Mouse (Mus musculus): ENCODE measurements at regions not wholly inside any gene's neighbourhood (a gene's known extent, or its start where the extent isn't known, plus 50 kb on each side); places are given as distances from the start of the nearest gene placed in this dataset.

GRCm38 (mm10) chr3:51160625-51161024 is 63.6 kb upstream of the Noct start:
- Histone ChIP-seq H3K27me3 (no peaks in the 10 kb centered on the region), H3K9ac (replicated peaks) (no peak overlapping the region), H3K4me2 (replicated peaks) (no peak overlapping the region), H3K4me3 (replicated peaks) (no peak overlapping the region), H3K4me1 (replicated peaks) (peaks cover 23% of the 10 kb centered on the region), H3K9me3 (no peaks in the 10 kb centered on the region), H3K36me3 (no peaks in the 10 kb centered on the region), H3K27ac (no peak overlapping the region; the same call in 1 of the 2 replicates)
- WGBS = 89% methylated on average over 7 of the region's 7 CpGs
- no peak for ATAC-seq

- peaks cover 10% of the 10 kb centered on the region for H3K4me1 ChIP-seq (replicated peaks)
- H3K9me3 ChIP-seq = no peaks in the 10 kb centered on the region
- no peak overlapping the region for H3K4me2 ChIP-seq (replicated peaks)
- no peak overlapping the region for H3K4me3 ChIP-seq (replicated peaks)
- H3K9ac ChIP-seq (replicated peaks) = no peak overlapping the region
- no peaks in the 10 kb centered on the region for H3K36me3 ChIP-seq
- H3K27ac ChIP-seq = no peak overlapping the region
- 0 out of 2 replicates have a peak, but pooled peaks have one; percentile 37 for ATAC-seq
- 70% methylated on average over 30 of the region's 30 CpGs for WGBS
- H3K27me3 ChIP-seq = no peaks in the 10 kb centered on the region
These were observed 54.9 kb upstream of the Noct start for GRCm38 (mm10) chr3:51169150-51169925.

GRCm38 (mm10) chr3:51170225-51170852 is 53.9 kb upstream of the Noct start:
- Histone ChIP-seq H3K9me3 (no peaks in the 10 kb centered on the region), H3K9ac (replicated peaks) (no peak overlapping the region), H3K4me1 (replicated peaks) (peaks cover 10% of the 10 kb centered on the region), H3K4me3 (replicated peaks) (no peak overlapping the region), H3K36me3 (no peaks in the 10 kb centered on the region), H3K4me2 (replicated peaks) (peak overlapping the region; percentile 21), H3K27me3 (no peaks in the 10 kb centered on the region), H3K27ac (no peak overlapping the region)
- WGBS = 27% methylated on average over 19 of the region's 19 CpGs
- peak; percentile 82 for ATAC-seq

Measured in midbrain, embryonic 13.5 days (tissue).